8 mouse cellular contexts compared by ENCODE assay signal in genomic region chr16:4938989-4939388, GRCm38 (mm10). TPM values are rescaled to one million over a fixed set of nuclear protein-coding genes. Genes with fewer than 3 reads are reported as not detected.
DNase-seq lines count a peak whose midpoint lies in the region; ATAC-seq lines count a peak whose summit lies in the region.

No protein-coding gene starts in this region.

- H3K9ac ChIP-seq in heart, embryonic 14.5 days (ENCODE audit: low read length), result peak overlapping the region; percentile 92
- peak overlapping the region; percentile 89 for H3K9ac ChIP-seq in liver, embryonic 13.5 days
- H3K9ac ChIP-seq in stomach, embryonic 16.5 days (ENCODE audit: low read length), result peak overlapping the region; percentile 97

- H3K36me3 ChIP-seq in heart, embryonic 14.5 days (ENCODE audit: control insufficient read depth, insufficient read depth, low read length), result peaks cover 84% of the 10 kb centered on the region
- peaks cover 68% of the 10 kb centered on the region for H3K36me3 ChIP-seq in liver, embryonic 13.5 days
- peaks cover 31% of the 10 kb centered on the region for H3K36me3 ChIP-seq in stomach, embryonic 16.5 days (ENCODE audit: control insufficient read depth, insufficient read depth, low read length)

- DNase-seq in CD4-positive helper T cell, adult 2 months (ENCODE audit: low read depth, low spot score), result peak; percentile 96
- peak; percentile 23 for DNase-seq in fat pad, adult 2 months (ENCODE audit: extremely low read depth, low read depth, low spot score)
- DNase-seq in kidney, postnatal 14 days, result peak; percentile 97
- DNase-seq in liver, embryonic 13.5 days, result peak; percentile 91
- DNase-seq in neural tube, embryonic 10.5 days (ENCODE audit: extremely low spot score, low spot score), result peak; percentile 95

- WGBS in heart, embryonic 14.5 days, result 1% methylated on average over 28 of the region's 28 CpGs
- under 1% methylated on average over 28 of the region's 28 CpGs for WGBS in liver, embryonic 13.5 days (ENCODE audit: insufficient replicate concordance)
- WGBS in stomach, embryonic 16.5 days, result under 1% methylated on average over 28 of the region's 28 CpGs

- H3K4me1 ChIP-seq in brown adipose tissue, adult 24 weeks (ENCODE audit: control insufficient read depth, insufficient read depth, insufficient read length, low read length), result peaks cover 17% of the 10 kb centered on the region
- H3K4me1 ChIP-seq in heart, embryonic 14.5 days (ENCODE audit: control insufficient read depth in 2 of 2, insufficient read depth in 2 of 2, low read length in 2 of 2), result peaks cover 4 to 24% of the 10 kb centered on the region in 2 experiments; a peak in 3 of 4 replicates
- H3K4me1 ChIP-seq in liver, embryonic 13.5 days (replicated peaks), result peaks cover 24% of the 10 kb centered on the region
- H3K4me1 ChIP-seq in stomach, embryonic 16.5 days (ENCODE audit: control insufficient read depth, insufficient read depth, low read length), result peaks cover 13% of the 10 kb centered on the region

- H3K27ac ChIP-seq in brown adipose tissue, adult 24 weeks (replicated peaks; ENCODE audit: low read depth, low read length), result peak overlapping the region; percentile 49
- peak overlapping the region; percentile 73 to 82 for H3K27ac ChIP-seq in heart, embryonic 14.5 days (replicated peaks in 1 of 2; ENCODE audit: control insufficient read depth in 1 of 2, insufficient read depth in 1 of 2, low read depth in 2 of 2, low read length in 2 of 2)
- H3K27ac ChIP-seq in liver, embryonic 13.5 days, result peak overlapping the region; percentile 79
- peak overlapping the region; percentile 86 for H3K27ac ChIP-seq in stomach, embryonic 16.5 days (ENCODE audit: low read length)

- H3K9me3 ChIP-seq in heart, embryonic 14.5 days (ENCODE audit: control insufficient read depth, low read length), result no peaks in the 10 kb centered on the region
- H3K9me3 ChIP-seq in liver, embryonic 13.5 days (replicated peaks), result no peaks in the 10 kb centered on the region
- no peaks in the 10 kb centered on the region for H3K9me3 ChIP-seq in stomach, embryonic 16.5 days (replicated peaks; ENCODE audit: control insufficient read depth, low read length)

- peak; percentile 86 for ATAC-seq in heart, embryonic 14.5 days (ENCODE audit: insufficient number of reproducible peaks, insufficient read depth, low FRiP score, low read depth)
- ATAC-seq in liver, embryonic 13.5 days (ENCODE audit: low read depth), result peak; percentile 88
- ATAC-seq in stomach, embryonic 16.5 days (ENCODE audit: insufficient read depth, low FRiP score), result peak; percentile 94

- H3K4me2 ChIP-seq in heart, embryonic 14.5 days (ENCODE audit: low read length), result peak overlapping the region; percentile 89
- peak overlapping the region; percentile 97 for H3K4me2 ChIP-seq in liver, embryonic 13.5 days
- H3K4me2 ChIP-seq in stomach, embryonic 16.5 days (ENCODE audit: low read depth, low read length), result peak overlapping the region; percentile 85

- no peaks in the 10 kb centered on the region for H3K27me3 ChIP-seq in heart, embryonic 14.5 days (ENCODE audit: control insufficient read depth, insufficient read depth, low read length)
- H3K27me3 ChIP-seq in liver, embryonic 13.5 days, result no peaks in the 10 kb centered on the region
- H3K27me3 ChIP-seq in stomach, embryonic 16.5 days (ENCODE audit: control insufficient read depth, insufficient read depth, low read length), result no peaks in the 10 kb centered on the region

- peak overlapping the region; percentile 88 for H3K4me3 ChIP-seq in brown adipose tissue, adult 24 weeks (ENCODE audit: insufficient read depth, low read depth, low read length)
- H3K4me3 ChIP-seq in heart, embryonic 14.5 days (ENCODE audit: control insufficient read depth in 1 of 2, insufficient read depth in 1 of 2, low read depth in 1 of 2, low read length in 2 of 2), result peak overlapping the region; percentile 78 to 88
- H3K4me3 ChIP-seq in liver, embryonic 13.5 days (replicated peaks), result peak overlapping the region; percentile 86
- H3K4me3 ChIP-seq in stomach, embryonic 16.5 days (replicated peaks; ENCODE audit: low read length), result peak overlapping the region; percentile 98

RNA-seq across cellular contexts. Expression of gene Nudt16l1, which starts 0.4 kb away (rescaled TPM):
- 34.4 and 43.4 TPM in 2 replicates for polyA plus RNA-seq in brown adipose tissue, adult 24 weeks (2012; ENCODE audit: insufficient read depth, insufficient read length, missing spikeins)
- polyA plus RNA-seq in heart, embryonic 14.5 days (2014; fragmentation: Nextera tagmentation; extraction: Ambion mirVana), result 126 and 128 TPM in 2 replicates
- 53.6 and 55.1 TPM in 2 replicates for polyA plus RNA-seq in liver, embryonic 13.5 days (2015; fragmentation: Nextera tagmentation; extraction: Ambion mirVana)
- polyA plus RNA-seq in stomach, embryonic 16.5 days (2015; fragmentation: Nextera tagmentation; extraction: Ambion mirVana), result 125 and 136 TPM in 2 replicates

RNA-seq across cellular contexts. Expression of gene Anks3, which starts 25.0 kb away (rescaled TPM):
- polyA plus RNA-seq in brown adipose tissue, adult 24 weeks (2012; ENCODE audit: insufficient read depth, insufficient read length, missing spikeins), result 12.0 and 14.1 TPM in 2 replicates
- 26.6 and 32.3 TPM in 2 replicates for polyA plus RNA-seq in heart, embryonic 14.5 days (2014; fragmentation: Nextera tagmentation; extraction: Ambion mirVana)
- polyA plus RNA-seq in liver, embryonic 13.5 days (2015; fragmentation: Nextera tagmentation; extraction: Ambion mirVana), result 12.1 and 13.9 TPM in 2 replicates
- polyA plus RNA-seq in stomach, embryonic 16.5 days (2015; fragmentation: Nextera tagmentation; extraction: Ambion mirVana), result 48.6 and 54.3 TPM in 2 replicates

RNA-seq across cellular contexts. Expression of gene Mgrn1, which starts 52.9 kb away (rescaled TPM):
- 50.6 and 52.6 TPM in 2 replicates for polyA plus RNA-seq in brown adipose tissue, adult 24 weeks (2012; ENCODE audit: insufficient read depth, insufficient read length, missing spikeins)
- polyA plus RNA-seq in heart, embryonic 14.5 days (2014; fragmentation: Nextera tagmentation; extraction: Ambion mirVana), result 115 and 120 TPM in 2 replicates
- polyA plus RNA-seq in liver, embryonic 13.5 days (2015; fragmentation: Nextera tagmentation; extraction: Ambion mirVana), result 22.6 and 24.5 TPM in 2 replicates
- polyA plus RNA-seq in stomach, embryonic 16.5 days (2015; fragmentation: Nextera tagmentation; extraction: Ambion mirVana), result 81.1 and 87.7 TPM in 2 replicates

RNA-seq across cellular contexts. Expression of gene Sept12, which starts 58.7 kb away (rescaled TPM):
- polyA plus RNA-seq in brown adipose tissue, adult 24 weeks (2012; ENCODE audit: insufficient read depth, insufficient read length, missing spikeins), result not detected in 2 replicates
- polyA plus RNA-seq in heart, embryonic 14.5 days (2014; fragmentation: Nextera tagmentation; extraction: Ambion mirVana), result not detected in 2 replicates
- not detected in 2 replicates for polyA plus RNA-seq in liver, embryonic 13.5 days (2015; fragmentation: Nextera tagmentation; extraction: Ambion mirVana)
- not detected in 2 replicates for polyA plus RNA-seq in stomach, embryonic 16.5 days (2015; fragmentation: Nextera tagmentation; extraction: Ambion mirVana)

RNA-seq across cellular contexts. Expression of gene Ubald1, which starts 58.9 kb away (rescaled TPM):
- polyA plus RNA-seq in brown adipose tissue, adult 24 weeks (2012; ENCODE audit: insufficient read depth, insufficient read length, missing spikeins), result 14.2 and 16.7 TPM in 2 replicates
- polyA plus RNA-seq in heart, embryonic 14.5 days (2014; fragmentation: Nextera tagmentation; extraction: Ambion mirVana), result 24.2 and 25.3 TPM in 2 replicates
- polyA plus RNA-seq in liver, embryonic 13.5 days (2015; fragmentation: Nextera tagmentation; extraction: Ambion mirVana), result 12.3 and 13.3 TPM in 2 replicates
- 31.5 and 36.3 TPM in 2 replicates for polyA plus RNA-seq in stomach, embryonic 16.5 days (2015; fragmentation: Nextera tagmentation; extraction: Ambion mirVana)

Comparison
In these comparisons a context has a peak if more than half of its experiments do, and no peak if none do; other contexts are left out.
1. Peak in every context shown above with its lines: DNase-seq, ATAC-seq, H3K4me3 ChIP-seq and H3K27ac ChIP-seq.
2. DNase-seq: peak in every context shown above with its lines; median percentile 97 in kidney, postnatal 14 days; 96 in CD4-positive helper T cell, adult 2 months; 95 in neural tube, embryonic 10.5 days; 91 in liver, embryonic 13.5 days; 23 in fat pad, adult 2 months.